In genomic region chr3:96556651-96557635, GRCm38 (mm10) we compare ENCODE assay signal across 9 mouse cellular contexts. TPM values are rescaled to one million over a fixed set of nuclear protein-coding genes. Genes with fewer than 3 reads are reported as not detected.
DNase-seq lines count a peak whose midpoint lies in the region; ATAC-seq and TF ChIP-seq lines count a peak whose summit lies in the region.
"Had no signal": no experiment of that assay in that cellular context is flagged by ENCODE, and none has a peak within 500 bp of the region (broad histone marks: within the 10 kb centered on the region; RNA-seq: fewer than 3 reads in every experiment).

No protein-coding gene starts in this region.

- H3K9me3 ChIP-seq in heart, postnatal 0 days (replicated peaks; ENCODE audit: control insufficient read depth, low read length) = no peaks in the 10 kb centered on the region
- no peaks in the 10 kb centered on the region for H3K9me3 ChIP-seq in limb, embryonic 13.5 days
- H3K9me3 ChIP-seq in neural tube, embryonic 13.5 days = no peaks in the 10 kb centered on the region

- H3K9ac ChIP-seq in heart, postnatal 0 days (replicated peaks; ENCODE audit: low read depth, low read length) = peak overlapping the region; percentile 96
- peak overlapping the region; percentile 71 for H3K9ac ChIP-seq in limb, embryonic 13.5 days
- peak overlapping the region; percentile 68 for H3K9ac ChIP-seq in neural tube, embryonic 13.5 days

- peaks cover 23% of the 10 kb centered on the region for H3K4me1 ChIP-seq in heart, postnatal 0 days (ENCODE audit: control insufficient read depth, insufficient read depth)
- peaks cover 50% of the 10 kb centered on the region for H3K4me1 ChIP-seq in limb, embryonic 13.5 days
- H3K4me1 ChIP-seq in neural tube, embryonic 13.5 days (replicated peaks) = peaks cover 69% of the 10 kb centered on the region

- no peak for TF ChIP-seq CTCF in heart, postnatal 0 days (IDR thresholded peaks at IDR 0.05; ENCODE audit: low read depth)

- peak; percentile 44 for DNase-seq in gastrocnemius, postnatal 14 days
- DNase-seq in gastrocnemius, adult 8-10 months (ENCODE audit: low spot score in 2 of 2) = no peak
- peak; percentile 47 for DNase-seq in c-Kit-positive CD71-positive TER-119-positive erythroid progenitor cells, embryonic 14.5 days (ENCODE audit: low spot score)
- no peak for DNase-seq in heart, postnatal 0 days (ENCODE audit: low spot score)
- DNase-seq in adrenal gland, adult 2 months = no peak
- DNase-seq in urinary bladder, postnatal 10 days (ENCODE audit: low spot score) = no peak

- H3K4me3 ChIP-seq in heart, postnatal 0 days (ENCODE audit: low read depth, low read length) = peak overlapping the region; percentile 73
- H3K4me3 ChIP-seq in limb, embryonic 13.5 days = peak overlapping the region; percentile 62
- peak overlapping the region; percentile 85 for H3K4me3 ChIP-seq in neural tube, embryonic 13.5 days

- intact Hi-C loops in gastrocnemius, postnatal 14 days (cut with DNase I; ENCODE audit: low total_unique reads) = no loop called here

- no peak for TF ChIP-seq EP300 in heart, postnatal 0 days (IDR thresholded peaks at IDR 0.05; ENCODE audit: low read depth)

- peaks cover 30% of the 10 kb centered on the region for H3K36me3 ChIP-seq in heart, postnatal 0 days (replicated peaks; ENCODE audit: control insufficient read depth, insufficient read depth, low read length)
- peaks cover 25% of the 10 kb centered on the region for H3K36me3 ChIP-seq in limb, embryonic 13.5 days
- peaks cover 21% of the 10 kb centered on the region for H3K36me3 ChIP-seq in neural tube, embryonic 13.5 days

- 2% methylated on average over 22 of the region's 22 CpGs for WGBS in heart, postnatal 0 days
- WGBS in limb, embryonic 13.5 days = 10% methylated on average over 22 of the region's 22 CpGs
- 14% methylated on average over 22 of the region's 22 CpGs for WGBS in neural tube, embryonic 13.5 days

- H3K27ac ChIP-seq in heart, postnatal 0 days (ENCODE audit: low read depth) = peak overlapping the region; percentile 96
- H3K27ac ChIP-seq in limb, embryonic 13.5 days = peak overlapping the region; percentile 91
- H3K27ac ChIP-seq in neural tube, embryonic 13.5 days (replicated peaks) = peak overlapping the region; percentile 85

- ATAC-seq in heart, postnatal 0 days (ENCODE audit: insufficient read depth, low read depth) = no peak
- no peak for ATAC-seq in limb, embryonic 13.5 days (ENCODE audit: low FRiP score, low read depth)
- 0 out of 2 replicates have a peak, but pooled peaks have one; percentile 8 for ATAC-seq in neural tube, embryonic 13.5 days (ENCODE audit: low read depth)

- peak overlapping the region; percentile 72 for H3K4me2 ChIP-seq in heart, postnatal 0 days (ENCODE audit: low read depth, low read length)
- H3K4me2 ChIP-seq in limb, embryonic 13.5 days (replicated peaks) = peak overlapping the region; percentile 86
- peak overlapping the region; percentile 89 for H3K4me2 ChIP-seq in neural tube, embryonic 13.5 days

- H3K27me3 ChIP-seq in heart, postnatal 0 days (ENCODE audit: control insufficient read depth, insufficient read depth, low read length) = no peaks in the 10 kb centered on the region
- no peaks in the 10 kb centered on the region for H3K27me3 ChIP-seq in limb, embryonic 13.5 days
- no peaks in the 10 kb centered on the region for H3K27me3 ChIP-seq in neural tube, embryonic 13.5 days

RNA-seq across cellular contexts. Expression of gene Txnip, which starts 0.8 kb away (rescaled TPM):
- 100 to 1,000 TPM; 288 to 458 TPM for total RNA-seq in gastrocnemius, postnatal 14 days (2021)
- total RNA-seq in gastrocnemius, adult 8-10 months (2022) = 100 to 1,000 TPM; 365 to 573 (median 474) TPM
- total RNA-seq in heart, postnatal 0 days (2014; rRNA removed; ENCODE audit: low replicate concordance) = 1,058 and 1,196 TPM in 2 replicates
- 332 and 600 TPM in 2 replicates for polyA plus RNA-seq in heart, postnatal 0 days (2015; fragmentation: Nextera tagmentation; extraction: Ambion mirVana)
- 103 and 105 TPM in 2 replicates for polyA plus RNA-seq in limb, embryonic 13.5 days (2015; fragmentation: Nextera tagmentation; extraction: Ambion mirVana)
- polyA plus RNA-seq in neural tube, embryonic 13.5 days (2015; fragmentation: Nextera tagmentation; extraction: Ambion mirVana) = 74.7 and 78.0 TPM in 2 replicates
- 100 to 1,000 TPM; 421 to 430 TPM for total RNA-seq in adrenal gland, adult 2 months (2021)
- polyA plus RNA-seq in adrenal gland, adult 2 months (2012; rRNA removed) = 390 and 481 TPM in 2 replicates

RNA-seq across cellular contexts. Expression of gene Gm16253, which starts 19.8 kb away (rescaled TPM):
- total RNA-seq in gastrocnemius, postnatal 14 days (2021) = 1 to 10 TPM; 1.2 to 1.5 TPM
- total RNA-seq in gastrocnemius, adult 8-10 months (2022) = 1 to 10 TPM in 3 of 4 experiments, not detected in 1; 1.2 to 1.5 (median 1.2) TPM
- not detected in 2 replicates for total RNA-seq in heart, postnatal 0 days (2014; rRNA removed; ENCODE audit: low replicate concordance)
- 1.1 and 1.2 TPM in 2 replicates for polyA plus RNA-seq in heart, postnatal 0 days (2015; fragmentation: Nextera tagmentation; extraction: Ambion mirVana)
- polyA plus RNA-seq in limb, embryonic 13.5 days (2015; fragmentation: Nextera tagmentation; extraction: Ambion mirVana) = 1.3 and 1.5 TPM in 2 replicates
- polyA plus RNA-seq in neural tube, embryonic 13.5 days (2015; fragmentation: Nextera tagmentation; extraction: Ambion mirVana) = 1.2 and 1.8 TPM in 2 replicates
- total RNA-seq in adrenal gland, adult 2 months (2021) = not detected
- not detected in 2 replicates for polyA plus RNA-seq in adrenal gland, adult 2 months (2012; rRNA removed)
- total RNA-seq: neutrophil, adult 5-6 weeks had no signal

RNA-seq across cellular contexts. Expression of gene Hfe2, which starts 32.0 kb away (rescaled TPM):
- 100 to 1,000 TPM; 460 to 465 TPM for total RNA-seq in gastrocnemius, postnatal 14 days (2021)
- 100 to 1,000 TPM; 562 to 917 (median 709) TPM for total RNA-seq in gastrocnemius, adult 8-10 months (2022)
- total RNA-seq in heart, postnatal 0 days (2014; rRNA removed; ENCODE audit: low replicate concordance) = 68.1 and 81.3 TPM in 2 replicates
- polyA plus RNA-seq in heart, postnatal 0 days (2015; fragmentation: Nextera tagmentation; extraction: Ambion mirVana) = 24.7 and 25.9 TPM in 2 replicates
- 10.3 and 10.6 TPM in 2 replicates for polyA plus RNA-seq in limb, embryonic 13.5 days (2015; fragmentation: Nextera tagmentation; extraction: Ambion mirVana)
- polyA plus RNA-seq in neural tube, embryonic 13.5 days (2015; fragmentation: Nextera tagmentation; extraction: Ambion mirVana) = 1.0 and 1.4 TPM in 2 replicates
- under 1 TPM in 1 of 2 experiments, not detected in 1; 0.23 TPM for total RNA-seq in adrenal gland, adult 2 months (2021)
- 0.11 and 0.31 TPM in 2 replicates for polyA plus RNA-seq in adrenal gland, adult 2 months (2012; rRNA removed)
- total RNA-seq: neutrophil, adult 5-6 weeks had no signal

RNA-seq across cellular contexts. Expression of gene Polr3gl, which starts 37.0 kb away (rescaled TPM):
- total RNA-seq in gastrocnemius, postnatal 14 days (2021) = 10 to 100 TPM; 30.3 to 34.0 TPM
- 10 to 100 TPM; 39.8 to 59.8 (median 51.8) TPM for total RNA-seq in gastrocnemius, adult 8-10 months (2022)
- total RNA-seq in heart, postnatal 0 days (2014; rRNA removed; ENCODE audit: low replicate concordance) = 10.3 and 13.1 TPM in 2 replicates
- polyA plus RNA-seq in heart, postnatal 0 days (2015; fragmentation: Nextera tagmentation; extraction: Ambion mirVana) = 37.1 and 38.7 TPM in 2 replicates
- polyA plus RNA-seq in limb, embryonic 13.5 days (2015; fragmentation: Nextera tagmentation; extraction: Ambion mirVana) = 48.8 and 55.6 TPM in 2 replicates
- polyA plus RNA-seq in neural tube, embryonic 13.5 days (2015; fragmentation: Nextera tagmentation; extraction: Ambion mirVana) = 41.0 and 42.8 TPM in 2 replicates
- total RNA-seq in adrenal gland, adult 2 months (2021) = 10 to 100 TPM; 32.5 to 38.5 TPM
- 19.9 and 21.4 TPM in 2 replicates for polyA plus RNA-seq in adrenal gland, adult 2 months (2012; rRNA removed)

RNA-seq across cellular contexts. Expression of gene Ankrd34a, which starts 39.5 kb away (rescaled TPM):
- 1 to 10 TPM in 1 of 2 experiments, under 1 TPM in 1; 0.66 to 1.9 TPM for total RNA-seq in gastrocnemius, postnatal 14 days (2021)
- 1 to 10 TPM in 2 of 4 experiments, under 1 TPM in 2; 0.64 to 1.6 (median 1.1) TPM for total RNA-seq in gastrocnemius, adult 8-10 months (2022)
- total RNA-seq in heart, postnatal 0 days (2014; rRNA removed; ENCODE audit: low replicate concordance) = 1.2 and 5.3 TPM in 2 replicates
- 6.0 and 6.8 TPM in 2 replicates for polyA plus RNA-seq in heart, postnatal 0 days (2015; fragmentation: Nextera tagmentation; extraction: Ambion mirVana)
- 3.0 and 3.1 TPM in 2 replicates for polyA plus RNA-seq in limb, embryonic 13.5 days (2015; fragmentation: Nextera tagmentation; extraction: Ambion mirVana)
- 11.0 and 12.6 TPM in 2 replicates for polyA plus RNA-seq in neural tube, embryonic 13.5 days (2015; fragmentation: Nextera tagmentation; extraction: Ambion mirVana)
- 1 to 10 TPM in 1 of 2 experiments, under 1 TPM in 1; 0.75 to 2.3 TPM for total RNA-seq in adrenal gland, adult 2 months (2021)
- 1.8 and 2.0 TPM in 2 replicates for polyA plus RNA-seq in adrenal gland, adult 2 months (2012; rRNA removed)
- total RNA-seq: neutrophil, adult 5-6 weeks had no signal

Comparison
In these comparisons a context has a peak if more than half of its experiments do, and no peak if none do; other contexts are left out.
1. DNase-seq: peak in gastrocnemius, postnatal 14 days (single experiment) and c-Kit-positive CD71-positive TER-119-positive erythroid progenitor cells, embryonic 14.5 days (single experiment); none in gastrocnemius, adult 8-10 months (0 of 2), heart, postnatal 0 days (single experiment), adrenal gland, adult 2 months (single experiment) and urinary bladder, postnatal 10 days (single experiment).
2. RNA of gene Hfe2, which starts 32.0 kb away (total RNA-seq): 562 to 917 TPM in gastrocnemius, adult 8-10 months, 460 to 465 TPM in gastrocnemius, postnatal 14 days and 68.1 to 81.3 TPM in heart, postnatal 0 days; 0.23 TPM in adrenal gland, adult 2 months; every median in the first group is over 10 times any median in the second.
3. Peak in every context shown above with its lines, with median percentiles within 50 percentile points of each other: H3K27ac ChIP-seq, H3K4me2 ChIP-seq, H3K4me3 ChIP-seq and H3K9ac ChIP-seq.